Mouse (Mus musculus): ENCODE measurements around the gene Fam198b.

DNA sequence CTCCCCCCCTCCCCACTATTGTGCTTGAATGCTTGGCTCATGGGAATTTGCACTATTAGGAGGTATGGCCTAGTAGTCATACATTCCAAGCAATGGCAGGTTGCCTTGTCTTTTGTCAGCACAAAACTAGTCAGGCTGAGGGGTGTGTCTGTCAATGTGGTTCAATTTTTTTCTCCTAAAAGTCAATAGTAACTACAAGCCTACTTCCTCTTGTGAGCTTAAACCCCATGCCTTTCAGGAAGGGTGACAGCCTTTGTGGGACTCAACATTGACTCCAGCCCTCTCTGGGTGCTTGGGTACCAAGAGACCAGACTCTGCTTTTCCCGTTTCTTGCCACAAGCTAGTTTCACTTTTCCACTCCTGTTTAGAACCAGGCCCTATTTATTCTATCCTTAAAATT lies 96.4 kb downstream of the Fam198b start:
- TF ChIP-seq CTCF (IDR thresholded peaks at IDR 0.05; ENCODE audit: control insufficient read depth, insufficient read depth, insufficient replicate concordance, low read depth, low read length) (no peak), POLR2A (IDR thresholded peaks at IDR 0.05; ENCODE audit: control insufficient read depth, low read depth, low read length) (no peak)
